Mouse (Mus musculus) liver, embryonic 12.5 days (tissue): ENCODE data around the gene Pcif1. TPM values are rescaled to one million over a fixed set of nuclear protein-coding genes. Genes with fewer than 3 reads are reported as not detected.
"Not testable (repeated sequence)": the region's sequence is repeated elsewhere in the genome, so short reads cannot be mapped to it uniquely, and the experiment has no call there.

ENCODE experiments used
- ATAC-seq: fragments of 200-750 bp; cut with Nextera tagmentation; 2 replicates; pipeline ENCODE4 v1.8.0; 2017; ENCODE audit warnings: moderate number of reproducible peaks, mild to moderate bottlenecking, moderate library complexity
- H3K27ac ChIP-seq: fragments of 300-500 bp; sonication (generic); 2 replicates; pipeline ENCODE4 v1.5.1; 2016; ENCODE audit warnings: mild to moderate bottlenecking
- H3K27me3 ChIP-seq: fragments of 300-500 bp; sonication (generic); replicated peaks from 2 replicates; pipeline ENCODE4 v1.6.1; 2016; ENCODE audit warnings: mild to moderate bottlenecking, moderate library complexity
- H3K36me3 ChIP-seq: fragments of 300-500 bp; sonication (generic); 2 replicates; pipeline ENCODE4 v1.6.1; 2016; ENCODE audit warnings: mild to moderate bottlenecking, moderate library complexity
- H3K4me1 ChIP-seq: fragments of 300-500 bp; sonication (generic); 2 replicates; pipeline ENCODE4 v1.6.1; 2016
- H3K4me2 ChIP-seq: fragments of 300-500 bp; sonication (generic); 2 replicates; pipeline ENCODE4 v1.6.1; 2016; ENCODE audit warnings: mild to moderate bottlenecking, moderate library complexity
- H3K4me3 ChIP-seq: fragments of 300-500 bp; sonication (generic); 2 replicates; pipeline ENCODE4 v1.5.1; 2016; ENCODE audit warnings: mild to moderate bottlenecking, moderate library complexity
- H3K9ac ChIP-seq: fragments of 300-500 bp; sonication (generic); 2 replicates; pipeline ENCODE4 v1.6.1; 2016; ENCODE audit warnings: mild to moderate bottlenecking, moderate library complexity
- H3K9me3 ChIP-seq: fragments of 300-500 bp; sonication (generic); replicated peaks from 2 replicates; pipeline ENCODE4 v1.6.1; 2016; ENCODE audit warnings: mild to moderate bottlenecking, moderate library complexity
- WGBS: fragments of 180-500 bp; shearing (Covaris S2); methylation state at CpG from one replicate; pipeline ENCODE4 v1.1.7; 2016; ENCODE audit not compliant: insufficient replicate concordance; 5-methylcytosine and 5-hydroxymethylcytosine counted together
- polyA plus RNA-seq: library from polyadenylated mRNA; unstranded; fragments of >200 nt; fragmentation: Nextera tagmentation; extraction: Ambion mirVana; gene quantifications from 2 replicates; pipeline ENCODE4 v1.2.1, GENCODE M21; 2016

Gene Pcif1
- polyA plus RNA-seq, 1 experiment from 2014 or later: 48.6 TPM

DNA sequence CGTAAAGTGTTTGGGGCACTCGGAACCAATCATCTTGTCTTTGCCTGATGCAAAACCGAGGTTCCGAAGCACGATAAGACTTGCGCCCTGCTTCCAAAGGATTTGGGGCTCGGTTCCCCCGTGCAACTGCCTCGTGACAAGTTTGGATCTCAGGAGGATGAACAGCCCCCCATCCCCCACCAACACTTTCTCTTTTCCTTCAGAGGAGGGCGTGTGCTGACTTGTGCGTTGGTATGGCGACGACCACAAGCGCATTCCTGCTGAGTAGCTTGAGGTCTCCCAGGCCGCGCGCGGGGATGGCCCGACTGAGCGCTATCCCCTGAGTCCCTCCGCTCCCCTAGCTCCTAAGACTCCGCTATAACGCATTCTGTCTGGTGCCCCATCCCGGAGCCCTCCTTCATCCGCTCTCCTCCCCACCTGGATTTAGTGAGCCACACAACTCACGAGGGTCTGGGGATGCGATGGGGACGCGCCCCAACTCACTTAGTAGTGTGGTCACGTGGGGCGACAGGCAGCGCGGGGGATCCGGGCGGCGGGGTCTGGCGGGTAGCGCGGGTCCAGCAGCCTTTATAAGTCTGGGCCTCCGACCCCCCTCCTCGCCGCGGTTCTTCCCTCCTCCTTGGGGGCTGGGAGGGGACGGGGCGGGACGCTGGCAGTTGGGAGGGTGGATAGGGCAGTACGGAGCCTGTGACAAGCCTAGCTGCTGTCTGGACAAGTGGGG, 21.8 kb upstream of the Pcif1 start, which contains the start of gene Pltp:
Pltp (minus strand) TSS at position 611 of the 721 bp plus-strand sequence.
- Histone ChIP-seq H3K27ac (no peak within 1 kb of the TSS), H3K27me3 (peaks cover 85% of the 10 kb centered on the region)
- under 1% methylated on average over 47 of the region's 47 CpGs for WGBS

DNA sequence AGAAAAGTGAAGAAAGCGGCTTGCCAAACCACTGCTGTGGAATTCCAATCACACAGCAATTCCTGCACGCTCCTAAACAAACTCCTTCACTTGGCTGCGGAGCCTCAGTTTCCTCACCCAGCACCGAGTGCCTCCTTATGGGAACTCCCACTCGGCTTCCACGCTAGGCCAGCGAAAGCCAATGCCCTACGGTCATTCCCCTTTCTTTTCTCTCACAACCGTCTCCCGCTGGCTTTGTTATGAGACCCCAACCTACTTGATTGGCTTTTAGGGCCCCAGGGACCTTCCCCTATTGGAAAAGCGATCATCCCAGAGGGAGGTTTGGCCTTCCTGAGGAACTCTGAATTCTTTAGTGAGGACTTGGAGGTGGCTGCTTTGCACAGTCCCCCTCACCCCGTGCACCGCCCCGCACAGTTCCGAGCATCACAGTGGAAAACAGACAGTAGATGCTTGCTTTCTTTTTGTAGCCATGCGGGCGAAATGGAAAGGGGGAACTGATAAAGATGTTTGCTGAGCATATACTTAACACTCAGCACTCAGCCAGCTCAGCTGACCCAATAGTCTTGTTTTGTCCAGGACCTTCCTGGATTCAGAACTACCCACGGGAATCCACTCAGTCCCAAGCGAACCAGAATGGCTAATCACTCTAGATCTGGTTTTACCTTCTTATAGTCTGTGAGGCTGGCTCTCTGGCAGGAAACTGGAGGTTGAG, 21.1 kb upstream of the Pcif1 start:
- ATAC-seq: no peak
- peaks cover 37% of the 10 kb centered on the region for H3K4me1 ChIP-seq
- H3K9me3 ChIP-seq: no peaks in the 10 kb centered on the region
- 7% methylated on average over 19 of the region's 19 CpGs for WGBS
- H3K27me3 ChIP-seq: peaks cover 77% of the 10 kb centered on the region
- H3K4me2 ChIP-seq: peak overlapping the region; percentile 70
- no peak overlapping the region for H3K9ac ChIP-seq
- no peak overlapping the region for H3K27ac ChIP-seq
- H3K4me3 ChIP-seq: peak overlapping the region; percentile 45
- no peaks in the 10 kb centered on the region for H3K36me3 ChIP-seq

More for the DNA sequence above, 21.8 kb upstream of the Pcif1 start, which contains the start of gene Pltp:
- H3K4me2 ChIP-seq: peak within 1 kb of the TSS; percentile 70
- peaks cover 35% of the 10 kb centered on the region for H3K4me1 ChIP-seq
- no peaks in the 10 kb centered on the region for H3K36me3 ChIP-seq
- no peaks in the 10 kb centered on the region for H3K9me3 ChIP-seq
- H3K9ac ChIP-seq: 0 out of 2 replicates have a peak within 1 kb of the TSS, but pooled peaks have one; percentile 22
- H3K4me3 ChIP-seq: peak within 1 kb of the TSS; percentile 45
- 0 out of 2 replicates have a peak, but pooled peaks have one; percentile 16 for ATAC-seq

DNA sequence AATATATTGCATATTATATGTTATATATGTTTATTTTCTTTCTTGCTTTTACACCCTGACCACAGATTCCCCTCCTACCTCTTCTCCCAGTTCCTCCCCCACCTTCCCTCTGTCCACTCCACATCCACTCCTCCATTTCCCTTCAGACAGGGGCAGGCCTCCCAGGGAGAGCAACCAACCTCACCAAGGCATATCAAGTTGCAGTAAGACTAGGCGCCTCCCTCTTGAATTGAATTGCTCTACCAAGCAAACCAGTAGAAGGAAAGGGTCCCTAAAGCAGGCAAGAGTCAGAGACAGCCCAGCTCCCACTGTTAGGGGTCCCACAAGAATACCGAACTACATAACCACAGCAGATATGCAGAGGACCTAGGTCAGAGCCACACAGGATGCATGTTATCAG, 19.9 kb upstream of the Pcif1 start:
- H3K27me3 ChIP-seq: peaks cover 67% of the 10 kb centered on the region
- H3K27ac ChIP-seq: no peak overlapping the region; the same call in 1 of the 2 replicates
- WGBS: 22% methylated on average over 2 of the region's 2 CpGs
- ATAC-seq: no peak
- no peaks in the 10 kb centered on the region for H3K36me3 ChIP-seq
- H3K9me3 ChIP-seq: no peaks in the 10 kb centered on the region
- peaks cover 40% of the 10 kb centered on the region for H3K4me1 ChIP-seq
- no peak overlapping the region for H3K4me3 ChIP-seq
- H3K4me2 ChIP-seq: no peak overlapping the region
- no peak overlapping the region for H3K9ac ChIP-seq

DNA sequence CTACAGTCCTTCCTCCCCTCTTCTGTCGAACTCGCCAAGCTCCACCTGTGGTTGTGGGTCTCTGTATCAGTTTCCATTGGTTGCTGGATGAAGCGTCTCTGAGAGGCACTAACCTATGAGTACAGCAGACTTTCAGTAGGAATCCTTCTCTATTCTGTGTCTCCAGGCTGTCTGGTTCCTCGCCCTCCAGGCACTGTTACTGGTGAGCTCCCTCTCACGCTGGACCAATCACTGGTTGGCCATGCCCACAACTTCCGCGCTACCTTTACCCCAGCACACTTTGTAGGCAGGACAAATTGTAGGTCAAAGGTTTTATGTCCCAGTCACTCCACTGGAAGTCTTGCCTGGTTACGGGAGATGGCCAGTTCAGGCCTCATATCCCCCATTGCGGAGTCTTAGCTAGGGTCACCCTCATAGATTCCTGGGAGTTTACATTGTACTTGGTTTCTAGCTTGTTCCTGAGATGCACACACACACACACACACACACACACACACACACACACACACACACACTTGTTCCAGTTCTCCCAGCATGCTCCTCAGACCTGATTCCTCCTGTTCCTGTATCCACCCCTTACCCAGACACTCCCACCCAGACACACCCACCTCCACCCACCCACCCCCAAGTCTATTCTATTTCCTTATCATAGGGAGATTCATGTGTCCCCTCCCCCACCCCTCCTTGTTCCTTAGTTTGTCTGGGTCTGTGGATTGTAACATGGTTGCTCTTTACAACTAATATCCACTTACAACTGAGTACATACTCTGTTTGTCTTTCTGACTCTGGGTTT, 19.3 kb upstream of the Pcif1 start:
- no peaks in the 10 kb centered on the region for H3K9me3 ChIP-seq
- no peak overlapping the region for H3K4me3 ChIP-seq
- no peak overlapping the region for H3K9ac ChIP-seq
- peaks cover 60% of the 10 kb centered on the region for H3K27me3 ChIP-seq
- 0 out of 2 replicates have a peak overlapping the region, but pooled peaks have one; percentile 14 for H3K4me2 ChIP-seq
- peaks cover 46% of the 10 kb centered on the region for H3K4me1 ChIP-seq
- peak overlapping the region; percentile 45; the same call in 1 of the 2 replicates for H3K27ac ChIP-seq
- WGBS: 44% methylated on average over 9 of the region's 9 CpGs
- peak; percentile 33; the same call in 1 of the 2 replicates for ATAC-seq
- H3K36me3 ChIP-seq: no peaks in the 10 kb centered on the region

DNA sequence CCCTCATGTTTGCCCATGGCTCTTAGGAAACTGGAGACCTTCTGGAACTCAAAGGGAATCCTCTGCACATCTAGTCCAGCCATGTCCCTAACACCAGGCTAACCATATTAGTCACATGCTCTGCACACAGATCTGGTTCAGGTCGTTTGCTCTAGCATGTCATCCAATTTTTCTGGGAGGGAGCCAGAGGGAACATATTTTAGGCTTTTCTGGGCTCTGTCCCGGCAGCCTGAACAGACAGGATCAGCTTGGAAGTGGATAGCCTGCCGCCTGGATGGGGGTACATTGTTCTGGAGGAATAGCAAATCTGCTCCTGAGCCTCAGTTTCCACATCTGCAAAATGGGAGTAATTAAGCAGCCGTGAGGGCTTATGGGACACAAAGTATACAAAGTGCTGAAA, 18.0 kb upstream of the Pcif1 start:
- H3K9me3 ChIP-seq: no peaks in the 10 kb centered on the region
- H3K4me3 ChIP-seq: no peak overlapping the region
- no peak for ATAC-seq
- no peaks in the 10 kb centered on the region for H3K36me3 ChIP-seq
- 68% methylated on average over 4 of the region's 4 CpGs for WGBS
- H3K4me2 ChIP-seq: no peak overlapping the region
- H3K4me1 ChIP-seq: peaks cover 48% of the 10 kb centered on the region
- no peak overlapping the region for H3K27ac ChIP-seq
- peaks cover 48% of the 10 kb centered on the region for H3K27me3 ChIP-seq
- H3K9ac ChIP-seq: no peak overlapping the region

DNA sequence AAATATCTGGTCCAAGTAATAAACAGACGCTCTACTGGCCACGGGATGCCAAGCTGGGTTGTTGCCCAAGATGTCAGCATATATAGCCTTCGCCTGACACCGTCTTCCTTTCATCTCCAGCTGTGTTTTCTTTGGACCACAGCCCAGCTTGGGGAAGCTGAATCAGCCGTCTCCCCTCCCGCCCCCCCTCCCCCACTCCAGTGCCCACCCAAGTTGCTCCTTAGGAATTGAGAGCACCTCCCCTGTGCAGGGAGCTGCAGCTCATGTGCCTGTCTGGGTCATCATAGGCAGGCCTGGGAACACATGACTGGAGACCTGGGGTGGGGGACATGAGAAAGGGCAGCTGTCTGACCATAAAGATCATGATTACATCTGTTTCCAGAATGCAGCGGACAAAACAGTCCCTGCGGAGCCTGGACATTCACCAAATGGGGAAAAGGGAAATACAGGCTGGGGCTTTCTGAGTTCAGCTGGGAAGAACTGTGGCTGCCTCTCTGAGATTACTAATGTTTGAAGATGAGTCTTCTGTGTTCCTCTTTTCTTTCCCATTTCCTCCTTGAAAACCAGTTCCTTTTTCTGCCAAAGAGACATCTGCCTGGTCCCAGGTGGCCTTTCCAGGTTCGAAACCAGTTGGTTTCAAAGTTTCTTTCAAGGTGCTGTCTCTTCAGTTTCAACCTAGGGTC, 16.8 kb upstream of the Pcif1 start:
- ATAC-seq: no peak
- no peak overlapping the region for H3K4me2 ChIP-seq
- no peaks in the 10 kb centered on the region for H3K36me3 ChIP-seq
- WGBS: 44% methylated on average over 9 of the region's 9 CpGs
- H3K9ac ChIP-seq: no peak overlapping the region
- H3K4me3 ChIP-seq: no peak overlapping the region
- H3K27me3 ChIP-seq: peaks cover 36% of the 10 kb centered on the region
- H3K27ac ChIP-seq: peak overlapping the region; percentile 25; the same call in 1 of the 2 replicates
- no peaks in the 10 kb centered on the region for H3K9me3 ChIP-seq
- H3K4me1 ChIP-seq: peaks cover 44% of the 10 kb centered on the region

DNA sequence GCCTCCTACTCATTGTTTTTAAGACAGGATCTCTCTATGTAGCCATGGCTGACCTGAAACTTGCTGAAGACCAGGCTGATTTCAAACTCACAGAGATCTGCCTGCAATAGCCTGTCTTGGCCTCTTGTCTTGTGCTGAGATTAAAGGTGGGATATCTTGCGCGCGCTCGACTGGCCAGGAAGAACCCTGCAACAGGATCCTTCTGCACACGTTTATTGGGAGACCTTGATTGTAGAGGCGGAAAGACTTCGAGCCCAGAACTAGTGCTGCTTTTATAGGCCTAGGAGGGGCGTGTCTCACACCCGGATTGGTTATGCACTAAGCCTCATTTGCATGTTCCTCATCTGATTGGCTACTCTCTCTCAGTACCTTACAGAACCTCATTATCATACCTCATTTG, 15.7 kb upstream of the Pcif1 start:
- H3K36me3 ChIP-seq, H3K4me2 ChIP-seq, H3K27ac ChIP-seq, H3K4me3 ChIP-seq, H3K9me3 ChIP-seq, H3K9ac ChIP-seq, ATAC-seq: not testable (repeated sequence)
- peaks cover 38% of the 10 kb centered on the region for H3K4me1 ChIP-seq
- peaks cover 25% of the 10 kb centered on the region for H3K27me3 ChIP-seq
- WGBS: 85% methylated on average over 9 of the region's 9 CpGs

DNA sequence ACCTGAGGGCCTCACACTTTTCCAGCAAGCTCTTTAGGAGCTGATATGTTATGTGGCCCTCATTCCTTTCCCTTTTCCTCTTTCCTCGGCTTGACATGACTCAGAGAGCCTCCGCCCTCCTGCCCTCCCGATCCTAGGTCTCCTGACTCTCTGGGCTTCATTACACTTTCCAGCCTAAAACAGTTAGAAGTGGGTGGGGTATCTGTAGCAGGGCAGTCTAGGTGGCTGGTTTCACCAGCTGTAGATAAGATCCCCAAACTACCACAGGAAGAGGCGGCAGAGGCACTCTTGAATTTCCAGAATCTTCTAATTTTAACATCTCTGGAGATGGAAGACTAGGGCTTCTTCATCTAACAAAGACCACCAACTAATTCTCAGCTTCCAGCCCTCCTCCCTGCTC, 14.5 kb upstream of the Pcif1 start:
- H3K4me2 ChIP-seq: no peak overlapping the region
- H3K9ac ChIP-seq: no peak overlapping the region
- peak; percentile 37; the same call in 1 of the 2 replicates for ATAC-seq
- peaks cover 4% of the 10 kb centered on the region; the same call in 1 of the 2 replicates for H3K9me3 ChIP-seq
- WGBS: 32% methylated on average over 4 of the region's 4 CpGs
- H3K4me3 ChIP-seq: no peak overlapping the region
- peaks cover 13% of the 10 kb centered on the region for H3K27me3 ChIP-seq
- no peaks in the 10 kb centered on the region for H3K36me3 ChIP-seq
- peaks cover 33% of the 10 kb centered on the region for H3K4me1 ChIP-seq
- H3K27ac ChIP-seq: no peak overlapping the region

DNA sequence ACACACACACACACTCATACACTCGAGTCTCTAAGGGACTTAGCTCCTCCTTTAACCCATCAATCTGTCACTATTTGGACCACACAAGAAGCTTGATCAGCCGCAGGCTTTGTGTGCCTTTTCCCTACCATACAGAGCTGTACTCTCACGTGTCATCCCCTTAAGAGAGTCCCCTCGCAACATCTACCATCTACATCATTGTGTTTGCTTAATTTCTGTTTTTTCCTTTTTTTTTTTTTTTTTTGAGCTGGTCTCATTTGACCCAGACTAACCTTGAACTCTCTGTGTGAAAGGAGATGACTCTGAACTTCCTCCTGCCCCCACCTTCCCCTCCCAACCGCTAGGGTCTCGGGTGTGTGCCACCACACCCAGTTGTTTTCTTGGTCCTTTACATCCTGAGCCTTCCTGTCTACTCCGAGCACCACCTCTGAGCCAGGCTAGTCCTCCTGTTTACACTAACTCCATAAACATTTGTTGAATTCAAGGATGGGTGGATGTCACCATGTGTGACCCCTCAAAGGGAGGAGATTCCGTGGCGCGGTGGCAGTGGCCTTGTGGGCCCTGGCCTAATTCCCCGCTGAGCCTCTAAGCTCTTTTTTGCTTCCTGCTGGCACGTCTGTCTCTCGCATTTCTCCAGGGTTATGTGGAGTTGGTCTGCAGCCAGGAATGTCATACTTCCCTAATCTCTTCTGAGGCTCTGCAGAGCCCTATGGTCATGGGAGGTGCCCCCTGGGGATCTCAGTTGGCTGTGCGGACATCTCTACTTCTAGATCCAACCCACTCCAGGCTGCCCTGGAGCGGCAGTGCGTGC, 12.2 kb upstream of the Pcif1 start:
- no peak for ATAC-seq
- 53% methylated on average over 16 of the region's 16 CpGs for WGBS
- no peak overlapping the region for H3K9ac ChIP-seq

DNA sequence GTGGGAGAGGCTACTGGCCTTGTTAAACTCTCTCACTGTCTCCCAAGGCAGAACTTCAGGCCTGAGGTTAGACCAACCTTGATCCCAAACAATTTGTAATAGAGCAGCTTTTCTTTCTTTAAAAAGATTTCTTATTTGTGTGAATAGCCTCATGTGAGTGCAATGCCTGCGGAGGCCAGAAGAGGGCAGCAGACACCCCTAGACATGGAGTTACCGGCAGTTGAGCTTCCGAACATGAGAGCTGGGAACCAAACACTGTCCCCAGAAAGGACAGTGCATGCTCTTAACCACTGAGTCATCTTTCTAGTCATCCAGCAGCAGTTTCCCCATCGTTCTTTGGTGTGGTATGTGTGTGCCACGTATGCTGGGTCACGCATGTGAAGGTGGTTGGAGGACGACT, 11.5 kb upstream of the Pcif1 start:
- H3K36me3 ChIP-seq: no peaks in the 10 kb centered on the region
- 86% methylated on average over 7 of the region's 7 CpGs for WGBS
- H3K27me3 ChIP-seq: no peaks in the 10 kb centered on the region
- no peak overlapping the region for H3K4me2 ChIP-seq
- no peak overlapping the region for H3K4me3 ChIP-seq
- H3K9ac ChIP-seq: no peak overlapping the region
- H3K27ac ChIP-seq: 0 out of 2 replicates have a peak overlapping the region, but pooled peaks have one; percentile 25
- peaks cover 4% of the 10 kb centered on the region; the same call in 1 of the 2 replicates for H3K9me3 ChIP-seq
- no peak for ATAC-seq
- peaks cover 21% of the 10 kb centered on the region for H3K4me1 ChIP-seq

More for the DNA sequence above, 12.2 kb upstream of the Pcif1 start:
- no peak overlapping the region for H3K4me2 ChIP-seq
- H3K27me3 ChIP-seq: no peaks in the 10 kb centered on the region
- peaks cover 4% of the 10 kb centered on the region; the same call in 1 of the 2 replicates for H3K9me3 ChIP-seq
- no peaks in the 10 kb centered on the region for H3K36me3 ChIP-seq
- peak overlapping the region; percentile 25; the same call in 1 of the 2 replicates for H3K27ac ChIP-seq
- H3K4me1 ChIP-seq: peaks cover 26% of the 10 kb centered on the region
- no peak overlapping the region for H3K4me3 ChIP-seq
